Mouse (Mus musculus) cerebellum, postnatal 4 days (tissue): ENCODE data around the gene Ndufb3.
A peak's percentile ranks its signal among the peaks of the same experiment; 100 is the strongest.
"Not testable (repeated sequence)": the region's sequence is repeated elsewhere in the genome, so short reads cannot be mapped to it uniquely, and the experiment has no call there.

ENCODE experiments used
- DNase-seq, 2 experiments: peaks; one replicate each; pipeline ENCODE4 v3.0.0; 2022; ENCODE audit warnings: low spot score in 2 of 2, mixed read lengths in 1 of 2

The Ndufb3 gene

GRCm38 (mm10) chr1:58586171-58586997, at the start of gene Ndufb3, which contains the start of gene Fam126b:
Gene Ndufb3 (plus strand): TSS chr1:58586384.
Gene Fam126b (minus strand): TSS chr1:58586323.
- DNase-seq, result peak; percentile 70 to 86

DNA sequence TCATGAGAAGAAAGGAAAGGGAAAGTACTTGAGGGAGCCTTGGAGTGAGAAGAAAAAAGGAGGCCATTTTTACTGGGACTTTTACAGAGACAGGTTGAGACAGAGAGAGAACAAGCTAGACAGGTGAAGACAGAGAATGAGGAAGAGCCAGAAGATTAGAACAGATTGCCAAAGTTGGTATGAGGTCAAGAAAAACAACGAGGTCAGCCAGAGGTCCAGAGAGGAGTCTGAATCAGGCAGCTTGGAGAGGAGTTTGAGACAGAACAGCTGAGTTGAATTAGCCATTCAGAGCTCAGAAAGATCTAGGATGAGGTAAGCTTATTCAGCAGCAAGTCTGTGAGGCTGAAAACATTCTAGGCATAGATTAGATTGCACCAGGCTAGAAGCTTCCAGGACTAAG, 44.8 kb upstream of the Ndufb3 start:
- DNase-seq, result no peak

- not testable (repeated sequence) for DNase-seq
Observed at GRCm38 (mm10) chr1:58560370-58560769, 25.8 kb upstream of the Ndufb3 start.

GRCm38 (mm10) chr1:58562455-58562854, 23.7 kb upstream of the Ndufb3 start:
- DNase-seq, result peak in 1 of 2 experiments; percentile 40

GRCm38 (mm10) chr1:58564981-58565380, 21.2 kb upstream of the Ndufb3 start:
- no peak for DNase-seq

DNA sequence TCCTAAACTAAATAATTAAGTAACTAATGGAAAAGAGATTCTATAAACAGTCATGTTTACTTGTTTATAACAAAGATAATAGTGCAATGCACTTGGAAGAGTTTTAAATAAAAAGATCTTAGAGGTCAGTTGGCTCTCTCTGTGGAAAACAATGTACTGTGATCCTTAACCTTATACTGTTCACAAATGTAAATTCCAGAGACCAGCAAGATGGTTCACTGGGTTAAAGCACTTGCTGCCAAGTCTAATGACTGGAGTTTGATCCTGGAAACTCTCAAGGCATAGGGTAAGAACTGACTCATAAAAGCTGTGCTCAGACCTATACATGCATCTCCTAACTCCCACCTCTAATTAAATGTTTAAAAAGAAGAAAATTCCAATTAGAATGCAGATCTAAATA, 19.6 kb upstream of the Ndufb3 start:
- no peak for DNase-seq

GRCm38 (mm10) chr1:58568456-58569130, 17.6 kb upstream of the Ndufb3 start:
- no peak for DNase-seq

DNA sequence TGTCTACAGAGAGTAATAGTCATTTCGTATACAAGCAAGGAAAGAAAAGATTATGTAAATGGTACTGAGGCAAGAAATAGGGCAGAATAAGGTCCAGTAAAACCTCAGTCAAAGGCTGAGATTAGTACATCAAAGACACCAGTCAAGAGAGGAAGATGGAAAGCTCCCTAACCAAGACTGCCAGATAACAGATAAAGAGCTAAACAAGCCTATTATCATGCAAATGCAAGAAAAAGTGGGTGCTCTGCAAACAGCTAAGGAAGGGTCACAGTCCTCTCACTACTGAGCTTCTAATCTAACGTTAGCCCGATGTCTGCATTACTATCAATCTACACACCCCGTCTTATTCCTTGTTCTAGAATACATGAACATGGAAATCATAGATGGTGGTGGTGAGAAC, 15.7 kb upstream of the Ndufb3 start:
- DNase-seq, result no peak

DNA sequence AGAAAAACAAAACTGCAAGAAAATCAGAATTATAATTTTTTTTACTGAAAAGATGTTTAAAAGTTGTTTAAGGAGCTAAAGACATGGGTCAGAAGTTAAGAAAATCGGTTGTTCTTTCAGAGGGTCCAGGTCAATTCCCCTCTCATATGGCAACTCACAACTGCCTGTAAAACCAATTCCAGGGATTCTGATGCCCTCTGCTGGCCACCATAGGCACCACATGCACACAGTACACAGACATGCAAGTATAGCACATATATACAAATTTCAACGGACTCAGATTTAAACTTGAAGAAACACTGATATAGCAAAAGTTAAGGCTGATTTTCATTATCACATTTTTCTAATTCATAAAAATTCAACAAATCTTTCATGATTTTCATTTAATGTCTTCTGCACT, 7.0 kb upstream of the Ndufb3 start:
- DNase-seq, result peak in 1 of 2 experiments; percentile 11

GRCm38 (mm10) chr1:58582611-58583010, 3.6 kb upstream of the Ndufb3 start:
- no peak for DNase-seq

DNA sequence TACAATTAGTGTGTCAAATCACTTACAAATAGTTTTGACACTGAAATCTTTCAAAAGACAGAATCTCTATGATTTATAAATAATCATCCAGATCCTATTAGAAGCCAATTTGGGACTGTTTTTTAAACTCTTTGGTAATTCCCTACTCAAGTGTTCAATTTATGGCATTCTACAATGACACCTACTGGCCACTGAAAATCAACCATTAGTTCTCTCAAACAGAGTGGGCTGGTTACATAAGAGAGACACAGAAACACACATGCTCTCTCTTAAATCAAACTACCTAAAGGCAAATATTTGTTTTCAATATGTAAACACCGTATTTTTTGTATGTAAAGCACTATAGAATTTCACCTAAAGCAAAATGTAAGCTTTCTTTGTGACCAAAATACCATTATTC, 1.9 kb upstream of the Ndufb3 start:
- no peak for DNase-seq

GRCm38 (mm10) chr1:58585373-58586170, 612 bp upstream of the Ndufb3 start:
- DNase-seq, result no peak

- no peak for DNase-seq
Observed at GRCm38 (mm10) chr1:58587491-58587890, 1.3 kb downstream of the Ndufb3 start.

DNA sequence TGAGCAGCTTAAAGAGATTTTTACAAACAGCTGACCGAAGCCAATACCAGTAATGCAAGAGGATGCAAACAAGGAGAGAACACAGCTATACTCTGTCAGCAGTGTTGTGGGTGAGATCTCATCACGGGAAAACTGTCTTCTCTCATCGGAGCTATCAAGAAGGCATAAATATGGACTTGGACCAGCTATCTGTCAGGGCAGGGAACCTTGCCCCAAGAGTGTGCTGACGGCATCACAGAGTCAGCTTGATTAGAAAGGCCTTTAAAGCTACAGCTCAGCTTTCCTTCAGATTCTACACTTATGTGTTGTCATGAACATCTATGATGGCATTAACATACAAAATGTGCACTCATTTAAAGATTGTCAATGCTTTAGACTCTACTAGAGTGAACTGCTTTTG, 16.5 kb downstream of the Ndufb3 start:
- DNase-seq, result no peak

DNA sequence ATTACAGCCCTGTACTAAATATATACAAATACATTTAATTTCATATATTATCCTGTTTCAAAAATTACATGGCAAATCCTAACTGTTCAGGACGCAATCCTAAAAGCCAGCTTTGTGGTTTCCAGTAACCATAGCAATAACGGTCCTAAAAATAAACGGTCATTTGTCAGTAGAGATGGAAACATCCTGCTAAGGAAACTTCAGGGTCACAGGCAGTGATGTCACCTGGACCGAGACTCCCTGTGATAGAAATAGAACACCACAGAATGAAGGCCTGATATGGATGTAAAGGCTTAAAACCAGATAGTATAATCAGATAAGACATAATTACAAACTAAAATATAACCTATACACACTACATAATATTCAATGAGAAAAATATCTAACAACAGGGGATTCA, 17.6 kb downstream of the Ndufb3 start:
- DNase-seq, result no peak

DNA sequence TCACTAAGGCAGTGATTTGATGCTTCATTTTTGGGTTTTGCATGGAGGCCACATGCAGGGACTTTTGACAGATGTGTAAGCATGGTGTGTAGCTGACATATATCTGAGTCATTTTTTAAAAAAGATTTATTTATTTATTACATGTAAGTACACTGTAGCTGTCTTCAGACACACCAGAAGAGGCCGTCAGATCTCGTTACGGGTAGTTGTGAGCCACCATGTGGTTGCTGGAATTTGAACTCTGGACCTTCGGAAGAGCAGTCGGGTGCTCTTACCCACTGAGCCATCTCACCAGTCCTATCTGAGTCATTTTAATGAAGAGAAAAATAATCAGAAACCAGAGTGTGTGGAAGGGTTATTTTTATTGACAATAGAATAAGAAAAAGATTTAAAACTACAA, 23.4 kb downstream of the Ndufb3 start:
- DNase-seq, result not testable (repeated sequence)

DNA sequence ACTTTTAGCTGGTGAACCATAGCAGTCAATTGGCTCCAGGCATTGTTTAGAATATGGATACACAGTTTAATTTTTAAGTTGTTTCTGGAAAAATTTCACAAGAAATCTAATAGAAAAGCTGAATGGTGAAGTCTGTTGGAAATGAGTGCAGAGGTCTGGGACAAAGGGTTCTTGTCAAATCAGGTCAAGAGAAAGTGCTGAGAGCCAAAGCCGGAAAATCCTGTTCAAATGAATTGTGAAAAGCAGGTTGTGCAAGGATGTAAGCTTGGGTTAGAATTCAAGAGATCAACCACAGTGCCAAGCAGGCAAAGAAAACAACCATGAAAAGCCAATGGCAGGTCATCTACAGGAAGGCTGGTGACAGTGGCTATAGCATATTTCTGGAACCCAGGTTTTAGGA, 24.0 kb downstream of the Ndufb3 start:
- DNase-seq, result no peak

DNA sequence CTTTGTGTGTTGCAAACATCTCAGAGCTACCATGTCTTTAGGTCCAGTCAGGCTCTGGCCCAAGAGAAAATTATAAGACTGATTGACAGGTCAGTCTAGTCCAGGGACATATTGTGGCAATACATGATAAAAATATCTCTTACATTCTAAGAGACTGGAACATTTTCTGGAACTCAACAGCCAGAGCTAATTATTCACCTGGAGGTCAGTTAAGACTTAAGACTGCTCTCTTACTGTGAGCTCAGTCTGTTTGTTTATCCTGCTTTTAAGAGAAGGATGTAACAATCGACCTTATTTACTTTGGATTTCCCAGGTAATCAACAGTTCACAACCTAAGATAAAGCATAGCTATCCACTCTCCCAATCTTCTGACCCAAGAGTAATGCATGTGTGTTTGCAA, 24.4 kb downstream of the Ndufb3 start:
- no peak for DNase-seq

DNA sequence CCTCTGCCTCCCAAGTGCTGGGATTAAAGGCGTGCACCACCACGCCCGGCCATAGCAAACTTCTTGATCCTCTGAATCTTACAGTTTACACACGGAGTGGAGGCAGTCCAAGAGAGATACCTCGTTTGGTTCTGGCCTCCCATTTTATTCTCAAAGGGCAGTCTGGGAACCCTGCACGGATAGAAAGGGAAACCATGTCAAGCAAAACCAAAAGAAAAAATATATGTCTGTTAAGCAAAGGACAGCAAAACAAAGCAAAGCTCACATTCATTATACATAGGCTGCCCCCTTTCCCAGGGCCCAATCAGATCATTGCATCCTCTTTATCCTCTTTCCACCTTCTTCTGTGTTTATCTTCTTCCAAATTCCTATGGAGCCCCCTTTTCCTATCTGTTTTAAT, 27.6 kb downstream of the Ndufb3 start:
- peak in 1 of 2 experiments; percentile 49 for DNase-seq

GRCm38 (mm10) chr1:58614424-58614823, 28.2 kb downstream of the Ndufb3 start:
- DNase-seq, result no peak

GRCm38 (mm10) chr1:58615146-58615545, 29.0 kb downstream of the Ndufb3 start:
- no peak for DNase-seq

DNA sequence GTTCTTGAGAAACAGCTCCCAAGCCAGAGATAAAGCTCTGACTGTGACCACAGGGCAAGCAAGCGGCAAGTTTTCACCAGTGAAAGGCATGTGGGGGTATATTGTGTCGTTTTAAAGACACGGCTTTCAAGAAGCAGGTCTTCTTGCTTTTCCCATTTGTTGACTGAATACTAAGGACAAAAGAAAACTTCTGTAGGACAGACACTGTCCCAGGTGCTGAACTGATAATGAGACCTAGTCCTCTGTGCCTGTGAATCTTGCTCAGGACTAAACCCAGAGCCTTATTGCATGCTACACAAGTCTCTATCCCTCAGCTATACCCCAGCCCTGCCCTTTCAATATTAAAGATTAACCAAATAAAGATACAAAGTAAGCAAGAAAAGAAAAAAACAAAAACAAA, 30.0 kb downstream of the Ndufb3 start:
- DNase-seq, result no peak
